Mouse (Mus musculus): ENCODE measurements around the gene Dner. TPM values are rescaled to one million over a fixed set of nuclear protein-coding genes. Genes with fewer than 3 reads are reported as not detected.

The Dner gene
- polyA plus RNA-seq, 1 experiment from 2014 or later, result 200 TPM

- no peak overlapping the region for H3K4me3 ChIP-seq (replicated peaks; ENCODE audit: low read length)
- no peaks in the 10 kb centered on the region for H3K27me3 ChIP-seq (replicated peaks; ENCODE audit: control insufficient read depth, insufficient read depth, low read length)
- no peak overlapping the region for H3K9ac ChIP-seq (replicated peaks; ENCODE audit: low read depth, low read length)
- H3K27ac ChIP-seq (ENCODE audit: low read length), result no peak overlapping the region
- H3K36me3 ChIP-seq (ENCODE audit: control insufficient read depth, insufficient read depth), result no peaks in the 10 kb centered on the region
- WGBS, result 87% methylated on average over 1 of the region's 1 CpGs
- no peaks in the 10 kb centered on the region for H3K4me1 ChIP-seq (replicated peaks; ENCODE audit: control insufficient read depth, insufficient read depth, low read length)
- ATAC-seq, result no peak
- no peaks in the 10 kb centered on the region for H3K9me3 ChIP-seq (ENCODE audit: control insufficient read depth, low read length)
- H3K4me2 ChIP-seq (ENCODE audit: low read length), result no peak overlapping the region
Observed at GRCm38 (mm10) chr1:84488546-84488945, 207.5 kb downstream of the Dner start.

- no peak overlapping the region for H3K9ac ChIP-seq (replicated peaks; ENCODE audit: low read depth, low read length)
- no peaks in the 10 kb centered on the region for H3K4me1 ChIP-seq (replicated peaks; ENCODE audit: control insufficient read depth, insufficient read depth, low read length)
- no peaks in the 10 kb centered on the region for H3K36me3 ChIP-seq (ENCODE audit: control insufficient read depth, insufficient read depth)
- H3K4me3 ChIP-seq (replicated peaks; ENCODE audit: low read length), result no peak overlapping the region
- no peak overlapping the region for H3K4me2 ChIP-seq (ENCODE audit: low read length)
- H3K9me3 ChIP-seq (ENCODE audit: control insufficient read depth, low read length), result no peaks in the 10 kb centered on the region
- H3K27me3 ChIP-seq (replicated peaks; ENCODE audit: control insufficient read depth, insufficient read depth, low read length), result no peaks in the 10 kb centered on the region
- no peak for ATAC-seq
- no peak overlapping the region for H3K27ac ChIP-seq (ENCODE audit: low read length)
Observed at GRCm38 (mm10) chr1:84485066-84485465, 211.0 kb downstream of the Dner start.

- Histone ChIP-seq H3K9me3 (ENCODE audit: control insufficient read depth, low read length) (no peaks in the 10 kb centered on the region), H3K27me3 (replicated peaks; ENCODE audit: control insufficient read depth, insufficient read depth, low read length) (no peaks in the 10 kb centered on the region), H3K9ac (replicated peaks; ENCODE audit: low read depth, low read length) (no peak overlapping the region), H3K4me3 (replicated peaks; ENCODE audit: low read length) (no peak overlapping the region), H3K4me1 (replicated peaks; ENCODE audit: control insufficient read depth, insufficient read depth, low read length) (no peaks in the 10 kb centered on the region), H3K4me2 (ENCODE audit: low read length) (no peak overlapping the region), H3K36me3 (ENCODE audit: control insufficient read depth, insufficient read depth) (no peaks in the 10 kb centered on the region), H3K27ac (ENCODE audit: low read length) (no peak overlapping the region)
- no peak for ATAC-seq
- 78% methylated on average over 3 of the region's 3 CpGs for WGBS
Observed at GRCm38 (mm10) chr1:84484577-84484976, 211.4 kb downstream of the Dner start.

GRCm38 (mm10) chr1:84479976-84480375 lies 216.0 kb downstream of the Dner start:
- Histone ChIP-seq H3K9ac (replicated peaks; ENCODE audit: low read depth, low read length) (no peak overlapping the region), H3K4me2 (ENCODE audit: low read length) (no peak overlapping the region), H3K27ac (ENCODE audit: low read length) (no peak overlapping the region), H3K9me3 (ENCODE audit: control insufficient read depth, low read length) (no peaks in the 10 kb centered on the region), H3K4me1 (replicated peaks; ENCODE audit: control insufficient read depth, insufficient read depth, low read length) (no peaks in the 10 kb centered on the region), H3K27me3 (replicated peaks; ENCODE audit: control insufficient read depth, insufficient read depth, low read length) (no peaks in the 10 kb centered on the region), H3K36me3 (ENCODE audit: control insufficient read depth, insufficient read depth) (no peaks in the 10 kb centered on the region), H3K4me3 (replicated peaks; ENCODE audit: low read length) (no peak overlapping the region)
- ATAC-seq, result no peak
- 93% methylated on average over 8 of the region's 8 CpGs for WGBS

GRCm38 (mm10) chr1:84474274-84474673 lies 221.7 kb downstream of the Dner start:
- no peaks in the 10 kb centered on the region for H3K4me1 ChIP-seq (replicated peaks; ENCODE audit: control insufficient read depth, insufficient read depth, low read length)
- H3K9me3 ChIP-seq (ENCODE audit: control insufficient read depth, low read length), result no peaks in the 10 kb centered on the region
- ATAC-seq, result no peak

GRCm38 (mm10) chr1:84472260-84472659 lies 223.8 kb downstream of the Dner start:
- no peak overlapping the region for H3K27ac ChIP-seq (ENCODE audit: low read length)
- H3K9ac ChIP-seq (replicated peaks; ENCODE audit: low read depth, low read length), result no peak overlapping the region
- H3K4me1 ChIP-seq (replicated peaks; ENCODE audit: control insufficient read depth, insufficient read depth, low read length), result no peaks in the 10 kb centered on the region
- no peaks in the 10 kb centered on the region for H3K9me3 ChIP-seq (ENCODE audit: control insufficient read depth, low read length)
- no peak overlapping the region for H3K4me3 ChIP-seq (replicated peaks; ENCODE audit: low read length)
- no peak overlapping the region for H3K4me2 ChIP-seq (ENCODE audit: low read length)
- no peaks in the 10 kb centered on the region for H3K27me3 ChIP-seq (replicated peaks; ENCODE audit: control insufficient read depth, insufficient read depth, low read length)
- H3K36me3 ChIP-seq (ENCODE audit: control insufficient read depth, insufficient read depth), result no peaks in the 10 kb centered on the region
- WGBS, result 88% methylated on average over 2 of the region's 2 CpGs
- no peak for ATAC-seq

More at GRCm38 (mm10) chr1:84474274-84474673, 221.7 kb downstream of the Dner start:
- H3K27ac ChIP-seq (ENCODE audit: low read length), result no peak overlapping the region
- no peaks in the 10 kb centered on the region for H3K27me3 ChIP-seq (replicated peaks; ENCODE audit: control insufficient read depth, insufficient read depth, low read length)
- no peak overlapping the region for H3K4me2 ChIP-seq (ENCODE audit: low read length)
- no peak overlapping the region for H3K4me3 ChIP-seq (replicated peaks; ENCODE audit: low read length)
- H3K36me3 ChIP-seq (ENCODE audit: control insufficient read depth, insufficient read depth), result no peaks in the 10 kb centered on the region
- WGBS, result 93% methylated on average over 3 of the region's 3 CpGs
- H3K9ac ChIP-seq (replicated peaks; ENCODE audit: low read depth, low read length), result no peak overlapping the region

- H3K4me2 ChIP-seq (ENCODE audit: low read length), result no peak overlapping the region
- H3K9ac ChIP-seq (replicated peaks; ENCODE audit: low read depth, low read length), result no peak overlapping the region
- no peak overlapping the region for H3K27ac ChIP-seq (ENCODE audit: low read length)
- H3K36me3 ChIP-seq (ENCODE audit: control insufficient read depth, insufficient read depth), result no peaks in the 10 kb centered on the region
- WGBS, result 73% methylated on average over 4 of the region's 4 CpGs
- H3K4me1 ChIP-seq (replicated peaks; ENCODE audit: control insufficient read depth, insufficient read depth, low read length), result no peaks in the 10 kb centered on the region
- no peaks in the 10 kb centered on the region for H3K9me3 ChIP-seq (ENCODE audit: control insufficient read depth, low read length)
- ATAC-seq, result no peak
- H3K27me3 ChIP-seq (replicated peaks; ENCODE audit: control insufficient read depth, insufficient read depth, low read length), result no peaks in the 10 kb centered on the region
- no peak overlapping the region for H3K4me3 ChIP-seq (replicated peaks; ENCODE audit: low read length)
Observed at GRCm38 (mm10) chr1:84470342-84470741, 225.7 kb downstream of the Dner start.

- no peaks in the 10 kb centered on the region for H3K4me1 ChIP-seq (replicated peaks; ENCODE audit: control insufficient read depth, insufficient read depth, low read length)
- no peak overlapping the region for H3K4me3 ChIP-seq (replicated peaks; ENCODE audit: low read length)
- no peaks in the 10 kb centered on the region for H3K36me3 ChIP-seq (ENCODE audit: control insufficient read depth, insufficient read depth)
- no peak for ATAC-seq
- no peaks in the 10 kb centered on the region for H3K9me3 ChIP-seq (ENCODE audit: control insufficient read depth, low read length)
- no peak overlapping the region for H3K4me2 ChIP-seq (ENCODE audit: low read length)
- H3K27ac ChIP-seq (ENCODE audit: low read length), result no peak overlapping the region
- 74% methylated on average over 3 of the region's 3 CpGs for WGBS
- no peaks in the 10 kb centered on the region for H3K27me3 ChIP-seq (replicated peaks; ENCODE audit: control insufficient read depth, insufficient read depth, low read length)
- no peak overlapping the region for H3K9ac ChIP-seq (replicated peaks; ENCODE audit: low read depth, low read length)
Observed at GRCm38 (mm10) chr1:84467664-84468063, 228.4 kb downstream of the Dner start.

GRCm38 (mm10) chr1:84464761-84465160 lies 231.3 kb downstream of the Dner start:
- ATAC-seq, result no peak

GRCm38 (mm10) chr1:84463976-84464662 lies 231.9 kb downstream of the Dner start:
- Histone ChIP-seq H3K27ac (ENCODE audit: low read length) (no peak overlapping the region), H3K27me3 (replicated peaks; ENCODE audit: control insufficient read depth, insufficient read depth, low read length) (no peaks in the 10 kb centered on the region), H3K4me1 (replicated peaks; ENCODE audit: control insufficient read depth, insufficient read depth, low read length) (no peaks in the 10 kb centered on the region), H3K9me3 (ENCODE audit: control insufficient read depth, low read length) (no peaks in the 10 kb centered on the region), H3K4me2 (ENCODE audit: low read length) (no peak overlapping the region), H3K4me3 (replicated peaks; ENCODE audit: low read length) (no peak overlapping the region), H3K36me3 (ENCODE audit: control insufficient read depth, insufficient read depth) (no peaks in the 10 kb centered on the region), H3K9ac (replicated peaks; ENCODE audit: low read depth, low read length) (no peak overlapping the region)
- WGBS, result 87% methylated on average over 5 of the region's 5 CpGs
- ATAC-seq, result no peak

More at GRCm38 (mm10) chr1:84464761-84465160, 231.3 kb downstream of the Dner start:
- no peaks in the 10 kb centered on the region for H3K36me3 ChIP-seq (ENCODE audit: control insufficient read depth, insufficient read depth)
- no peak overlapping the region for H3K9ac ChIP-seq (replicated peaks; ENCODE audit: low read depth, low read length)
- H3K9me3 ChIP-seq (ENCODE audit: control insufficient read depth, low read length), result no peaks in the 10 kb centered on the region
- no peak overlapping the region for H3K4me3 ChIP-seq (replicated peaks; ENCODE audit: low read length)
- no peaks in the 10 kb centered on the region for H3K27me3 ChIP-seq (replicated peaks; ENCODE audit: control insufficient read depth, insufficient read depth, low read length)
- H3K4me2 ChIP-seq (ENCODE audit: low read length), result no peak overlapping the region
- H3K27ac ChIP-seq (ENCODE audit: low read length), result no peak overlapping the region
- 85% methylated on average over 3 of the region's 3 CpGs for WGBS
- H3K4me1 ChIP-seq (replicated peaks; ENCODE audit: control insufficient read depth, insufficient read depth, low read length), result no peaks in the 10 kb centered on the region
